Mouse (Mus musculus): Measurements from ENCODE around the gene Tuba8. TPM values are rescaled to one million over a fixed set of nuclear protein-coding genes. Genes with fewer than 3 reads are reported as not detected.

The Tuba8 gene
- total and polyA plus RNA-seq, 2 experiments from 2014 or later: 0.86 to 1.2 TPM

DNA sequence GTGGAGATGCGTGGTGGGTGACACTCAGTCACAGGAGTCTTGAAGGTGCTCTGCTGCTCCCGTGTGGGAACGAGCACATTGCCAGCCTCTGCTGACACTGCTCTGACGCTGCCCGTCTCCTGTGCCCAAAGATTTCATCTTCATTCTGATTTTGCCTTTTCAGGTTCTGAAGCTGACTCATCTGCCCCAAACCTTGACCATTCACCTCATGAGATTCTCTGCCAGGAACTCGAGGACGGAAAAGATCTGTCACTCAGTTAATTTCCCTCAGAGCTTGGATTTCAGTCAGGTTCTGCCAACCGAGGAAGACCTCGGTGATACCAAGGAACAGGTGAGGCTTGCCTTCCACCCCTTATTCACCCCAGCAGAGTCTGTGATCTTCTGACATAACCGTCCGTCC lies 52.0 kb downstream of the Tuba8 start:
- no peak overlapping the region for H3K9ac ChIP-seq
- no peak for TF ChIP-seq CTCF (IDR thresholded peaks at IDR 0.05; ENCODE audit: low read depth)
- WGBS: 91% methylated on average over 11 of the region's 11 CpGs

DNA sequence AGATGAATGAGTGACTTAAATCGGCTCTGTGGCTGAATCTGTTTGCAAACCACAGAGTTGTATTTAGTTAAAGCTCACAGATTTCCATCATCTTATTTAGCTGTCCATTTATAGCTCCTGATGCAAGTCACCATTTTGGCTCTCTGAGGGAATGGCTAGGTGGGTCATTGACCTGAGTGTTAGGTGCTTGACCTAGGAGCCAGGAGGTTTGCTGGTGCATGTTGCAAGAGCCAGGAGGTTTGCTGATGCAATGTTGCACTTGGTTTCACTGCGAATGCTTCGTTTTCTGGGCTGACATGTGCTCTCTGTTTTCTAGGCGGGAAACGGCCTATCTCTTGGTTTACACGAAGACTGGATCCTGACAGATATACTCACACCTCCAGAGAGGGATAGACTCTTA lies 59.7 kb downstream of the Tuba8 start:
- no peak overlapping the region for H3K27ac ChIP-seq (ENCODE audit: low read depth, low read length)
- DNase-seq (no peak), ATAC-seq (no peak)
- WGBS: 80% methylated on average over 6 of the region's 6 CpGs
- no peak overlapping the region for H3K4me2 ChIP-seq (ENCODE audit: low read depth)
- H3K9me3 ChIP-seq (ENCODE audit: low read length): no peaks in the 10 kb centered on the region
- TF ChIP-seq CTCF (IDR thresholded peaks at IDR 0.05; ENCODE audit: low read depth): no peak
- no peaks in the 10 kb centered on the region for H3K27me3 ChIP-seq (ENCODE audit: insufficient read depth, low read length)
- no peak overlapping the region for H3K9ac ChIP-seq
- H3K4me1 ChIP-seq (ENCODE audit: insufficient read depth): no peaks in the 10 kb centered on the region
- H3K4me3 ChIP-seq (ENCODE audit: low read depth, low read length): no peak overlapping the region
- no peaks in the 10 kb centered on the region for H3K36me3 ChIP-seq (ENCODE audit: insufficient read depth)

More for the DNA sequence above, 52.0 kb downstream of the Tuba8 start:
- H3K4me2 ChIP-seq (ENCODE audit: low read depth): no peak overlapping the region
- 0 out of 2 replicates have a peak, but pooled peaks cover 3% of the 10 kb centered on the region for H3K9me3 ChIP-seq (ENCODE audit: low read length)
- no peak for DNase-seq
- no peaks in the 10 kb centered on the region for H3K27me3 ChIP-seq (ENCODE audit: insufficient read depth, low read length)
- no peaks in the 10 kb centered on the region for H3K36me3 ChIP-seq (ENCODE audit: insufficient read depth)
- no peaks in the 10 kb centered on the region for H3K4me1 ChIP-seq (ENCODE audit: insufficient read depth)
- no peak for ATAC-seq
- no peak overlapping the region for H3K4me3 ChIP-seq (ENCODE audit: low read depth, low read length)
- H3K27ac ChIP-seq (ENCODE audit: low read depth, low read length): no peak overlapping the region

DNA sequence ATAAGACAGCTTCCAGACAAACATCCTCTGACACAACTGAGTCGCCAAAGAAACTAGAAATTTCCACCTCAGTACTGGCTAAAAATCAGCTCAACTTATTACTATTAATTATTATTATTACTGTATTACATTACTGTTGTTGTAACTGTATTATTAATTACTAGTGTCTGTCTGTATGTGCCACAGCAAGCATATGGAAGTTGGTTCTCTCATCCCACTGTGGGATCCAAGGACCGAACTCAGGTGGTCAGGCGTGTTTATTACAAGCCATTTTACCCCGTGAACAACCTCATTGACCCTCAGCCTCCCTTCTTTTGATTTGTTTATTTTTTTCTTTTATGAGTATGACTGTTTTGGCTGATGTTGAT lies 61.2 kb downstream of the Tuba8 start:
- H3K9ac ChIP-seq: no peak overlapping the region
- no peaks in the 10 kb centered on the region for H3K36me3 ChIP-seq (ENCODE audit: insufficient read depth)
- DNase-seq (no peak), ATAC-seq (peak; percentile 15; the same call in 1 of the 2 replicates)
- no peaks in the 10 kb centered on the region for H3K9me3 ChIP-seq (ENCODE audit: low read length)
- H3K4me1 ChIP-seq (ENCODE audit: insufficient read depth): no peaks in the 10 kb centered on the region
- no peak overlapping the region for H3K4me3 ChIP-seq (ENCODE audit: low read depth, low read length)
- no peak overlapping the region for H3K27ac ChIP-seq (ENCODE audit: low read depth, low read length)
- 20% methylated on average over 4 of the region's 4 CpGs for WGBS
- H3K4me2 ChIP-seq (ENCODE audit: low read depth): peak overlapping the region; percentile 56; the same call in 1 of the 2 replicates
- H3K27me3 ChIP-seq (ENCODE audit: insufficient read depth, low read length): no peaks in the 10 kb centered on the region
- TF ChIP-seq CTCF (IDR thresholded peaks at IDR 0.05; ENCODE audit: low read depth): no peak

DNA sequence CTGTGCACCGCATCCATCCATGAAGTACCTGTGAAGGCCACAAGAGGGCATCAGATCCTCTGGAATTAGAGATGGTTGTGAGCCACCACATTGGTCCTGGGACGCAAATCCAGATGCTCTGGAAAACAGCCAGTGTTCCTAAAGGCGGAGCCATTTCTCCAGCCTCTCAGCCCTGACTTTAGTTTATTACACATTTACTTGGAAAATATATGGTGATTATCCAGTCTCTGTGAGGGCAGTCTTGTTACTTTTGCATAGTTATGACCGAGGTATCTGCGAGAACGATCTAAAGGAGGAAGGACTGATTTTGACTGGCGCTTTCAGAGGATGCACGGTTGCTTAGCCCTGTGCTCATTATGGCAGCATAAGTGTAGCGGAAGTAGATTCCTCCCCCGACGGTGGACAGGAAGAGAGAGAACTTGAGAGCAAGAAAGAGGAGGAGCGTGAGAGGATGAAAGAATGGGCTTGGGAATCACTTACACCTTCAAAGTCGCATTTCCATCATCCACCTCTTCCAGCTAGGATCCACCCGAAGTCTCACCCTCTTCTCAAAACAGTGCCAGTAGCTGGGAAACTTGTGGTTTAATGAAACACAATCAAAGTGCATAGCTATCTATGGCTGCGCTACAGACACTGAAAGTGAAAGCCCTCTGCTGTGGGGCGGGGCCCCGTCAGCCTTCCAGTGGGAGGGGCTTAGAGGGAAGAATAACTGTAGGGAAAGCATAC lies 61.7 kb downstream of the Tuba8 start:
- H3K9ac ChIP-seq: no peak overlapping the region; the same call in 1 of the 2 replicates
- WGBS: 14% methylated on average over 17 of the region's 17 CpGs
- peak overlapping the region; percentile 37 for H3K4me3 ChIP-seq (ENCODE audit: low read depth, low read length)
- no peaks in the 10 kb centered on the region for H3K9me3 ChIP-seq (ENCODE audit: low read length)
- peak; percentile 94 for ATAC-seq
- TF ChIP-seq CTCF (IDR thresholded peaks at IDR 0.05; ENCODE audit: low read depth): peak; percentile 93
- H3K27me3 ChIP-seq (ENCODE audit: insufficient read depth, low read length): no peaks in the 10 kb centered on the region
- no peaks in the 10 kb centered on the region for H3K4me1 ChIP-seq (ENCODE audit: insufficient read depth)
- peak overlapping the region; percentile 56 for H3K4me2 ChIP-seq (ENCODE audit: low read depth)
- no peaks in the 10 kb centered on the region for H3K36me3 ChIP-seq (ENCODE audit: insufficient read depth)
- peak overlapping the region; percentile 68 for H3K27ac ChIP-seq (ENCODE audit: low read depth, low read length)
- peak; percentile 91 for DNase-seq

DNA sequence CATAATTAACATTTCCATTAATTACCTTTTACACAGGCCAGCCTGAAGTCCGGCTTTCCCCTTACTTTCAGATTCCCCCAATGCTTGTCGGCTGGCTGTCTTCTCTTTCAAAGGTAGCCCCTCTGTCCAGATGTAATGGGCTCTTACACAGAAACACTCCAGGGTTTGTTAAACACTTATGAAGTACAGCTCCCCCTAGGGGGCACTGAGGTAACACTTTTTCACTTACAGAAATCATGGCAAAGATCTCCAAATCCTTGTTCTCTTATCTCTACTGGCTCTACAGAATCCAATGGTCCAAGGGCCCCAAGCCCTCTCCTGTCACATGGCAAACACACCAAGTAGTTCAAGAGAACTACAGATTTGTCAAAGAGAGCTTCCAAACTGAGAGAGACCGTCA lies 63.9 kb downstream of the Tuba8 start:
- no peaks in the 10 kb centered on the region for H3K4me1 ChIP-seq (ENCODE audit: insufficient read depth)
- ATAC-seq (no peak), DNase-seq (peak; percentile 21)
- peak; percentile 27; the same call in 1 of the 2 replicates for TF ChIP-seq CTCF (IDR thresholded peaks at IDR 0.05; ENCODE audit: low read depth)
- H3K4me3 ChIP-seq (ENCODE audit: low read depth, low read length): no peak overlapping the region
- H3K27ac ChIP-seq (ENCODE audit: low read depth, low read length): no peak overlapping the region
- no peaks in the 10 kb centered on the region for H3K27me3 ChIP-seq (ENCODE audit: insufficient read depth, low read length)
- no peak overlapping the region for H3K9ac ChIP-seq
- H3K36me3 ChIP-seq (ENCODE audit: insufficient read depth): no peaks in the 10 kb centered on the region
- H3K4me2 ChIP-seq (ENCODE audit: low read depth): no peak overlapping the region
- WGBS: 80% methylated on average over 3 of the region's 3 CpGs
- no peaks in the 10 kb centered on the region for H3K9me3 ChIP-seq (ENCODE audit: low read length)

Other genes starting within 250 kb of the Tuba8 start
- 59.3 and 78.7 TPM in 2 replicates for gene Mical3, start 79.7 kb upstream of the Tuba8 start, total RNA-seq (2014; rRNA removed)
- gene Mical3, start 79.7 kb upstream of the Tuba8 start, polyA plus RNA-seq (2015; fragmentation: Nextera tagmentation; extraction: Ambion mirVana): 9.3 and 17.5 TPM in 2 replicates
- 25.9 and 31.0 TPM in 2 replicates for gene Pex26, start 27.0 kb upstream of the Tuba8 start, total RNA-seq (2014; rRNA removed)
- gene Pex26, start 27.0 kb upstream of the Tuba8 start, polyA plus RNA-seq (2015; fragmentation: Nextera tagmentation; extraction: Ambion mirVana): 11.1 and 12.3 TPM in 2 replicates
- gene Usp18, start 35.2 kb downstream of the Tuba8 start, total RNA-seq (2014; rRNA removed): 1.7 and 2.5 TPM in 2 replicates
- 3.0 and 3.4 TPM in 2 replicates for gene Usp18, start 35.2 kb downstream of the Tuba8 start, polyA plus RNA-seq (2015; fragmentation: Nextera tagmentation; extraction: Ambion mirVana)
- 40.2 and 45.7 TPM in 2 replicates for gene Slc6a13, start 89.5 kb downstream of the Tuba8 start, total RNA-seq (2014; rRNA removed)
- gene Slc6a13, start 89.5 kb downstream of the Tuba8 start, polyA plus RNA-seq (2015; fragmentation: Nextera tagmentation; extraction: Ambion mirVana): 43.5 and 45.9 TPM in 2 replicates
- gene Slc6a12, start 132.4 kb downstream of the Tuba8 start, total RNA-seq (2014; rRNA removed): 5.0 and 5.6 TPM in 2 replicates
- gene Slc6a12, start 132.4 kb downstream of the Tuba8 start, polyA plus RNA-seq (2015; fragmentation: Nextera tagmentation; extraction: Ambion mirVana): 2.1 and 2.8 TPM in 2 replicates

All from forebrain, postnatal 0 days (tissue).